Mouse (Mus musculus) embryo, embryonic 10.5 days (tissue): Measurements from ENCODE around the gene Ankib1.
"Not testable (repeated sequence)": the region's sequence is repeated elsewhere in the genome, so short reads cannot be mapped to it uniquely, and the experiment has no call there.

Source experiments
- DNase-seq: peaks from one replicate; pipeline ENCODE4 v3.0.0-alpha.2; 2015; ENCODE audit warnings: low spot score

The Ankib1 gene

GRCm38 (mm10) chr5:3802433-3803291, at the start of gene Ankib1, which contains the start of gene Krit1:
Gene Ankib1, minus strand, starts transcription at chr5:3802925.
Gene Krit1, plus strand, starts transcription at chr5:3803184.
- DNase-seq, result peak; percentile 91

DNA sequence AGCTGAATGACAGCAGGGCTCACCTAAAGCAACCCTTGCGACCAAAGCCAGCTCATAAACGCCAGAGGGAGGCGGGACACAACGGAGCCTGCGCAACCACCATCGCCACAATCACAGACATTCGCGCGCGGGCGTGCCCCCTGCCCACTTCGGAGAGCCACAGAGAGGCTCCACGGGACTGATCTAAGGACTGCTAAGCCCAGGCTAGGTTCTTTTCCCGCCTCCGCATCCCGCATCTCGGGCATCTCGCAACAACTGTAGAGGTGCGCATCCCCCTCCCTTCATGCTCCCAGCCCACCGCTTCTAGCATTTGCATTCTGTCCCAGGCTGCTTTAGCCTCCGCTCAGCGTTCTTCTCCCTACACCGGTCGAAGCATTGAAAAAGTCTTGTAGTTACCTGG, 42.3 kb upstream of the Ankib1 start, which contains the start of gene Lrrd1:
Lrrd1 (plus strand) TSS at position 148 of the 400 bp plus-strand sequence.
- DNase-seq, result peak; percentile 30

DNA sequence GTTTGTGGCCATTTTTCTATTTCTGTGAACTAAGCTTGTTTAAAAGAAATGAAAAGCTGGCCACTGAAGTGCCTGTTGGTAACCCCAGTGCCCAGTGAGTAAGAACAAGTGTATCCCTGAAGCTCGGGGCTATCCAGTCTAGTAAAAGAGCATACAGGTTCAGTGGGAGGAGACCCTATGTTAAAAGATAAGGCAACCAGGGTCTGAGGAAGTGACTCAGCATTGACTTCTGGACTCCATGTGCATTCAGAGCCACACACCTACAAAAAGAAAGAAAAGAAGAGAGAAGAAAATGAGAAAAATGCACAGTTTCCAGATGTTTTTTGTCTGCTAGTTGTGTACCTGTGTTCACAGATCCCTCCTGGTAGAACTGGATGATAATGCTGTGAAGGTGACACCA, 31.4 kb upstream of the Ankib1 start:
- DNase-seq, result no peak

DNA sequence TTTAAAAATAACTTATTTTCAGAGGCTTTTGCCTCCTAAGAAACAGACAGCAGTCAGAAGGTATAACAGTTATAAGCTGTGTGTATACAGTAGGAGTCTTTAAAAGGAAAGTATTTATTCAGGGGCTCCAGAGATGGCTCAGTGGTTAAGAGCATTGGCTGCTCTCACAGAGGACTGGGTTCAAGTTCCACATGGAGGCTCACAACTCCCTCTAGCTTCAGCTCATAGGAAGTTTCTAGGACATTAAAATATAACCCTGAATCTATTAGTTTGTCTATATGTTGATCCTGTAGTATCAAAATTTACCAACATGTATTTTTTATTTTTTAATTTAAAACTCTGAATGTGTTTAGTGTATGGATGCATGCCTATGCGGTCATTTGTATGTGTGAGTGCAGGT, 5.7 kb upstream of the Ankib1 start:
- DNase-seq, result no peak

DNA sequence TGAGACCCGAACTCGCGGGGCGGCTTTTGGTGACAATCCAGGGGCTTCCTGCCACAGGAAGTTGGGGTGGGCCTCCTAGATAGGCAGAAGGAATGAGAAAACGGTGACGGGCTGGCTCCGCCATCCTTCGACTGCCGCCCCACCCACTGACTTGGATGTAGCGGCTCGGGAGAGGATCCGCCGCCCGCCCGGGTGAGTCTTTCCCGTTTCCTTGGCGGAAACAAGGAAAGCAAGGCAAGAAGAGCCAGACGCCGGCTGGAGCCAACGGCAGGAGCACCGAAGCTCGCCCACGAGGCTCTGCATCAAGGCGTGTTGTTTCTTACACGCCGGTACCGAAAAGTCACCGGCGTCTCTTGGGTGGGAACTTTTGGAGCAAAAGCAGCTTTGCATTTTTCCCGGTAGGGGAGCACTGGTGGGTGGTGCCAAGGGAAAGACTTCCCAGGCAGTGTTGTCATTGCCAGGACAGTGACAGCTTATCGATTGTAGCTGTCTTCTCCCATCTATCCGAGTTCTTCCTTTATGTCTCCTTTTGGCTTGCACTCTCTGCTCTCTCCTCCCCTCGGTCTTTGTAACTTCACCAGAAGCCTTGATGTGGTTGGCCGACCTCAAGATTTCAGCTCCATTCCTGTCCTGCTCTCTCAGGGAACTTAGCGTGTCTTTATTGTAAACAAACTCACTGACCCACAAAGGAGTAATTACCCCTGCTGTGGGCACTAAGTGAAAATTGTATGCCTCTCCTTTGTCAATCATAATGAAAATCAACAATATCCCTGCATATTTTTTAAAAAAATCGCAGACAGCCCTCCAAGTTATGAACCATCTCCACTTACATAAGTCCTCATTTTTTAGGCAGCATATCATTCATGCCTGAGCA, 804 bp upstream of the Ankib1 start:
- peak; percentile 52 for DNase-seq

GRCm38 (mm10) chr5:3801672-3802432, 873 bp downstream of the Ankib1 start:
- no peak for DNase-seq

GRCm38 (mm10) chr5:3800881-3801280, 1.8 kb downstream of the Ankib1 start:
- no peak for DNase-seq

GRCm38 (mm10) chr5:3800041-3800440, 2.7 kb downstream of the Ankib1 start:
- no peak for DNase-seq

- DNase-seq, result not testable (repeated sequence)
These were observed 4.1 kb downstream of the Ankib1 start for GRCm38 (mm10) chr5:3798656-3799055.

- DNase-seq, result not testable (repeated sequence)
These were observed 5.6 kb downstream of the Ankib1 start for GRCm38 (mm10) chr5:3797101-3797500.

GRCm38 (mm10) chr5:3791048-3791447, 11.7 kb downstream of the Ankib1 start:
- no peak for DNase-seq

DNA sequence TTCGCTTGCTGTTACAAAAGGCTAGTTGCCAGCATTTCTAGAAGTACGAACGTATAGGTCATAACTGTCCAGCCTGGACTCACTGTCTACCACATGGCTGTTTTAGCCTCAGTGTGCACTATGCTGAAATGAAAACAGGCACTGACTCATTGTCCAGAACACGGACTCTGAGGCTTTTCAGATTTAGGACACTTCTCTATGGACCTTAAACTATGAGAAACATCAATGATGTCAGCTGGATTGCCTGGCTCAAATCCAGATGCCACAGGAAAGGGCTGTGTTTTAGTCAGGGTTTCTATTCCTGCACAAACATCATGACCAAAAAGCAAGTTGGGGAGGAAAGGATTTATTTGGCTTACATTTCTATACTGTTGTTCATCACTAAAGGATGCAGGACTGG, 15.2 kb downstream of the Ankib1 start:
- DNase-seq, result no peak

- no peak for DNase-seq
These were observed 17.8 kb downstream of the Ankib1 start for GRCm38 (mm10) chr5:3784751-3785496.

GRCm38 (mm10) chr5:3783947-3784681, 18.6 kb downstream of the Ankib1 start:
- no peak for DNase-seq

GRCm38 (mm10) chr5:3782670-3783069, 20.1 kb downstream of the Ankib1 start:
- no peak for DNase-seq

DNA sequence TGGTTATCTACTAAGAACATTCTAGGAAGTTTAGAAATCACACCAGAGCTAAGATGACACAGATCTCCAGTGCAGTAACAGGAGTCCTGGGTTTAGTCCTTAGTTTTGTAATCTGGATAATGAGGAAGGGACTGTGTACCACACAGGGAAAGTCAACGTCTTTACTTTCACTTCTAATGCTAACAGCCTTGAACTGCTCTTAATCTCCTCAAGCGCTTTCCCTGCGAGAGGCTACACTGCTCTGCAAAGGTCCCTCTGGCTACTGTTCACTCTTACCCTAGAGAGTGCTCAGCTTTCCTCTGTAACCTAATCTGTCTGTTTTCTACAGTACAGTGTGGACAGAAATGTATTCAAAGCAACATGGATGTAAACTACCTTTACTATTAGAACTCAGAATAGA, 30.7 kb downstream of the Ankib1 start:
- DNase-seq, result no peak

- DNase-seq, result no peak
These were observed 31.2 kb downstream of the Ankib1 start for GRCm38 (mm10) chr5:3771512-3771911.

- DNase-seq, result not testable (repeated sequence)
These were observed 52.2 kb downstream of the Ankib1 start for GRCm38 (mm10) chr5:3750536-3750935.

DNA sequence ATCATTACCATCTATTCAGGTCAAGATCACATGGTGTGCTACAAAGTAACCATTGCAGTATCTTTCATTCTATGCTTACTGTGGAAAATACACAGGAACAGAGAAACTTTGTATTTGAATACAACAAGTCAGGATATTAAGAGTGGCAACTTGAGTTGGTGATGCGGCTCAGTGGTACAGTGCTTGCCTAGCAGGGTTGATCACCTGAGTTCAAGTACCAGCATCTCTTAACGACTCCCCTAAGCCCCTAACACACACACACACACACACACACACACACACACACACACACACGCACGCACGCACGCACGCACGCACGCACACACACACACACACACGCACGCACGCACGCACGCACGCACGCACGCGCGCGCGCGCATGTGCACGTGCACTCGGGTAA, 69.9 kb downstream of the Ankib1 start:
- not testable (repeated sequence) for DNase-seq

DNA sequence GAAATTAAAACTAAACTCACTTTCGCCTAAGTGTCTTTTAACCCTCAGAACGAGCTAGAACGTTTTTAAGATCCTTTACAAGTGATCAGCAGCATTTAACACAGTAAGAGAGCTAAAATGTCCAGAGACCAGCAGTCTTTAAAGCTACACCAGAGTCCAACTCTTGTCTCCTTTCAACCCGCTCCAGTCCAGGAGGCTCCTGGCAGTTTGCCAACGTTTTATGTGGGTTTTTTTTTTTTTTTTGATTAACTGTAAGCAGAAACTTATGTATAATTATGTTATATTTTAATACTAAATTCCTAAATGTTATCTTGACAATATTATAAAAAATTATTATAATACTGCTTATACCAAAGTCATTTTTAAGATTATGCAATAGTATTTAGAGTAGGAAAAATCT, 73.9 kb downstream of the Ankib1 start:
- DNase-seq, result no peak

DNA sequence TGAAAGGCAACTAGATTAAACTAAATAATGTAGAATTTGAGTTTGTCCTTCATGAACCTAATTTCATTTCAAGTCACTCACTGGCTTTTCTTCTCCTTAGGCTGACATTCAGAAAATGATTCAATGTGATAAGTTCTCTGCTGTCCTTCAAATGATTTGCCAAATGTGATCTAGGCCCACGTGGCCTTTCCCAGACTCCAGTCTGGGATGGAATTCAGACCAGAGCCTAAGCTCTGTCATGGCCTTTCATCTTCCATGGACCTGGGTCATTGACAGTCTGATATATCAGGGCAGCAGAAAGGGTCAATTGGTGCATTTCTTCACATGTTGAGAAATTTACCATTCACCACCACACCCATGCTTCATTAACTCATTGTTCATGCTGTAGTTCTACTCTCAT, 77.2 kb downstream of the Ankib1 start:
- no peak for DNase-seq
